Mouse (Mus musculus) brain, embryonic 14.5 days (tissue): ENCODE results near the gene Tspan5.

ENCODE experiments used
- CTCF ChIP-seq: fragments of 200-500 bp; IDR thresholded peaks from 2 replicates; pipeline ENCODE4 v1.5.1; 2012; ENCODE audit warnings: inconsistent platforms, mild to moderate bottlenecking, moderate library complexity, borderline replicate concordance; ENCODE audit not compliant: insufficient read depth, insufficient read length; ENCODE audit errors: extremely low read depth
- POLR2A ChIP-seq: fragments of 200-500 bp; IDR thresholded peaks from 2 replicates; pipeline ENCODE4 v1.6.1; 2012; ENCODE audit warnings: mild to moderate bottlenecking, inconsistent platforms, borderline replicate concordance; ENCODE audit not compliant: poor library complexity, insufficient read depth, insufficient read length, severe bottlenecking; ENCODE audit errors: extremely low read depth

GRCm38 (mm10) chr3:138767034-138767433, 25.0 kb downstream of the Tspan5 start:
- TF ChIP-seq POLR2A (no peak), CTCF (no peak)
